Mouse (Mus musculus) midbrain, embryonic 11.5 days (tissue): ENCODE measurements at regions not wholly inside any gene's neighbourhood (a gene's known extent, or its start where the extent isn't known, plus 50 kb on each side); places are given as distances from the start of the nearest gene placed in this dataset.

Source experiments
- ATAC-seq: fragments of 200-750 bp; cut with Nextera tagmentation; 2 replicates; pipeline ENCODE4 v1.8.0; 2017; ENCODE audit warnings: moderate TSS enrichment, moderate library complexity; ENCODE audit not compliant: low FRiP score
- DNase-seq: peaks from one replicate; pipeline ENCODE4 v3.0.0; 2015; ENCODE audit warnings: low spot score; ENCODE audit errors: missing footprints
- H3K27ac ChIP-seq: fragments of 300-500 bp; sonication (generic); 2 replicates; pipeline ENCODE4 v1.5.1; 2014; ENCODE audit warnings: low read depth, low read length
- H3K27me3 ChIP-seq: fragments of 300-500 bp; sonication (generic); 2 replicates; pipeline ENCODE4 v1.6.1; 2014; ENCODE audit warnings: mild to moderate bottlenecking, low read length, moderate library complexity, mixed read lengths; ENCODE audit not compliant: control insufficient read depth, insufficient read depth
- H3K36me3 ChIP-seq: fragments of 300-500 bp; sonication (generic); 2 replicates; pipeline ENCODE4 v1.6.1; 2014; ENCODE audit warnings: mild to moderate bottlenecking, low read length, moderate library complexity, mixed read lengths; ENCODE audit not compliant: control insufficient read depth, insufficient read depth
- H3K4me1 ChIP-seq: fragments of 300-500 bp; sonication (generic); 2 replicates; pipeline ENCODE4 v1.6.1; 2014; ENCODE audit warnings: low read length; ENCODE audit not compliant: control insufficient read depth, insufficient read depth
- H3K4me2 ChIP-seq: fragments of 300-500 bp; sonication (generic); 2 replicates; pipeline ENCODE4 v1.6.1; 2014; ENCODE audit warnings: mild to moderate bottlenecking, moderate library complexity
- H3K4me3 ChIP-seq: fragments of 300-500 bp; sonication (generic); 2 replicates; pipeline ENCODE4 v1.5.1; 2014; ENCODE audit warnings: low read depth, low read length
- H3K9ac ChIP-seq: fragments of 300-500 bp; sonication (generic); 2 replicates; pipeline ENCODE4 v1.6.1; 2014; ENCODE audit warnings: low read length
- H3K9me3 ChIP-seq: fragments of 300-500 bp; sonication (generic); 2 replicates; pipeline ENCODE4 v1.6.1; 2016; ENCODE audit warnings: low read length; ENCODE audit not compliant: control insufficient read depth
- WGBS: fragments of 180-500 bp; shearing (Covaris S2); extraction: QIAGEN DNeasy Blood & Tissue Kit; methylation state at CpG from one replicate; pipeline ENCODE4 v1.1.7; 2014; 5-methylcytosine and 5-hydroxymethylcytosine counted together

GRCm38 (mm10) chr1:138908860-138909259, 52.2 kb upstream of the 2310009B15Rik start:
- peak; percentile 71 for DNase-seq

GRCm38 (mm10) chr1:138909654-138910053, 53.0 kb upstream of the 2310009B15Rik start:
- no peak for ATAC-seq
- peak; percentile 41 for DNase-seq
- Histone ChIP-seq H3K27me3 (no peaks in the 10 kb centered on the region), H3K4me3 (no peak overlapping the region), H3K36me3 (no peaks in the 10 kb centered on the region), H3K9ac (no peak overlapping the region), H3K27ac (no peak overlapping the region), H3K4me1 (no peaks in the 10 kb centered on the region), H3K4me2 (no peak overlapping the region), H3K9me3 (no peaks in the 10 kb centered on the region)
- WGBS, result 71% methylated on average over 2 of the region's 2 CpGs

More at GRCm38 (mm10) chr1:138908860-138909259, 52.2 kb upstream of the 2310009B15Rik start:
- Histone ChIP-seq H3K9me3 (no peaks in the 10 kb centered on the region), H3K36me3 (no peaks in the 10 kb centered on the region), H3K4me1 (no peaks in the 10 kb centered on the region), H3K4me3 (no peak overlapping the region), H3K27ac (no peak overlapping the region), H3K27me3 (no peaks in the 10 kb centered on the region), H3K9ac (no peak overlapping the region), H3K4me2 (no peak overlapping the region)
- 83% methylated on average over 5 of the region's 5 CpGs for WGBS
- no peak for ATAC-seq

- no peaks in the 10 kb centered on the region for H3K36me3 ChIP-seq
- H3K27me3 ChIP-seq, result no peaks in the 10 kb centered on the region
- ATAC-seq, result no peak
- no peaks in the 10 kb centered on the region for H3K9me3 ChIP-seq
- H3K4me2 ChIP-seq, result no peak overlapping the region
- DNase-seq, result peak; percentile 81
- WGBS, result 56% methylated on average over 8 of the region's 8 CpGs
- no peak overlapping the region for H3K9ac ChIP-seq
- no peak overlapping the region for H3K4me3 ChIP-seq
- no peak overlapping the region for H3K27ac ChIP-seq
- H3K4me1 ChIP-seq, result no peaks in the 10 kb centered on the region
Observed at GRCm38 (mm10) chr1:138912156-138912616, 51.0 kb upstream of the Dennd1b start.

DNA sequence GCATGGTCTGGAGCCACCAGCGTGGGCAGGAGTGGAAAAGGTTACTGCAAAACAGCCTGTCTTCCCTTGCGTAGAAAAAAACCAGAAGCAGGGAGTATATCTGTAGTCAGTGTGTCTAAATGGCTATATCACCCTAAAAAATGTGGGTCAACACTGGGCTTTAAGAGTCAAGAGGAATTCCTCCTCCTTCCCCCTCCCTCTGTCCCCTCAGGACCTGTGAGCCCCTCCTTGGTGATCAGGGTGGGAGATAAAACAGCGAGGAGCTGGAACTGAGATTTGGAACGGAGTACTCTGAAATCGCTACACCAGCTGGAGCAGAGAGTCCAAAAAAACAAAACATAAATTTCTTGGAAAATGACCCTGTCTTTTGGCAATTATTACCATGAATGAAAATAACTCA, 50.3 kb upstream of the Dennd1b start:
- peak; percentile 21 for DNase-seq
- 84% methylated on average over 5 of the region's 5 CpGs for WGBS
- no peak for ATAC-seq

DNA sequence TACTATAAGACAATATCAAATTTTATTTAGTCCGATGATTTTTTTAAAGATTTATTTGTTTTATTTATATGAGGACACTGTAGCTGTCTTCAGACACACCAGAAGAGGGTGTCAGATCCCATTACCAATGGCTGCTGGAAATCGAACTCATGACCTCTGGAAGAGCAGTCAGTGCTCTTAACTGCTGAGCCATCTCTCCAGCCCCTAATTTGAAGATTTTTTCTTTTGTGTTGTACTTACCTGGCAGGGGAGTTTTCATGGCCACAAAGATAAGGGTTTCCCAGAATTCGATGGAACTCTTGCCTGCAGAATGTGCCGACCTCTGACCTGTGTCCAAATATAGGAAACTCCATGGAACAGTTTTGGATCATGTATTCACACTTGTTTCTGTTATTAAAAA, 49.8 kb upstream of the Dennd1b start:
- Histone ChIP-seq H3K27ac (no peak overlapping the region), H3K27me3 (no peaks in the 10 kb centered on the region), H3K9me3 (no peaks in the 10 kb centered on the region), H3K9ac (no peak overlapping the region), H3K4me3 (no peak overlapping the region), H3K4me2 (no peak overlapping the region), H3K4me1 (no peaks in the 10 kb centered on the region), H3K36me3 (no peaks in the 10 kb centered on the region)
- WGBS, result 93% methylated on average over 4 of the region's 4 CpGs
- no peak for ATAC-seq
- DNase-seq, result peak; percentile 45

More for the DNA sequence above, 50.3 kb upstream of the Dennd1b start:
- no peak overlapping the region for H3K4me3 ChIP-seq
- no peak overlapping the region for H3K9ac ChIP-seq
- H3K27me3 ChIP-seq, result no peaks in the 10 kb centered on the region
- no peak overlapping the region for H3K4me2 ChIP-seq
- H3K36me3 ChIP-seq, result no peaks in the 10 kb centered on the region
- H3K9me3 ChIP-seq, result no peaks in the 10 kb centered on the region
- no peak overlapping the region for H3K27ac ChIP-seq
- no peaks in the 10 kb centered on the region for H3K4me1 ChIP-seq
